Mouse (Mus musculus) common myeloid progenitor, adult 5-6 weeks (primary cell): ENCODE measurements around the gene Olfr1049. TPM values are rescaled to one million over a fixed set of nuclear protein-coding genes. Genes with fewer than 3 reads are reported as not detected.
"Not testable (repeated sequence)": the region's sequence is repeated elsewhere in the genome, so short reads cannot be mapped to it uniquely, and the experiment has no call there.

ENCODE experiments used
- ATAC-seq: replicated peaks from 2 replicates; pipeline ENCODE4 v1.8.0; 2016; ENCODE audit warnings: low read depth, mild to moderate bottlenecking, moderate TSS enrichment, inconsistent platforms; ENCODE audit not compliant: poor library complexity, severe bottlenecking
- total RNA-seq: library from RNA; stranded (forward); fragments of 200-1000, 187-1606 nt; gene quantifications from 2 replicates; pipeline ENCODE4 v1.2.3, GENCODE M21; 2017

The Olfr1049 gene
- total RNA-seq: not detected in 2 replicates

GRCm38 (mm10) chr2:86258228-86258627, at the start of gene Olfr1049:
Olfr1049 (minus strand) TSS chr2:86258328.
- not testable (repeated sequence) for ATAC-seq

DNA sequence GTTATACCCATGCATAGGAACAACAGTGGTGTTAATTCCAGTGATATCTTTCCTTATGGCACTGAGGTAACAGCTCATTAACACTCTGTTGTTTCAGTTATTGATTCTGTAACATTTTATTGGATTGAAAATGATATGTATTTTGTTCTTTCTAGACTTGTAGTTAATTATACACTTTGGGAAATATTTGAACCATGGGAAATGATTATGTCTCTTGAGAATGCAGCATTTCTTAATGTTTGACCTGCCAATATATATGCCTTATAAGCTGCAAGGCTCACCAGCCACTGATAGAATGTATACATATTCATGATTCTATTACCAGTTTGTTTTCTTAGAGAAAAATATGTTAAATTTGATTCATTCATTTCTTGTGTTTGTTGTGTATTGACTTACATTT, 34.0 kb upstream of the Olfr1049 start, which contains the start of gene Olfr1052:
Gene Olfr1052, plus strand, starts transcription at position 301 of the 400 bp plus-strand sequence.
- ATAC-seq: no peak

GRCm38 (mm10) chr2:86278988-86279387, 20.9 kb upstream of the Olfr1049 start, which contains the start of gene Olfr1051:
Olfr1051 (minus strand) TSS chr2:86279088.
- not testable (repeated sequence) for ATAC-seq

- ATAC-seq: no peak
Measured at GRCm38 (mm10) chr2:86240189-86240588, 17.9 kb downstream of the Olfr1049 start, which contains the start of gene Olfr1048. Olfr1048 (minus strand) TSS chr2:86240289.

- ATAC-seq: no peak
Measured at GRCm38 (mm10) chr2:86231301-86231700, 26.8 kb downstream of the Olfr1049 start, which contains the start of gene Olfr1047. Olfr1047 (minus strand) TSS chr2:86231401.

DNA sequence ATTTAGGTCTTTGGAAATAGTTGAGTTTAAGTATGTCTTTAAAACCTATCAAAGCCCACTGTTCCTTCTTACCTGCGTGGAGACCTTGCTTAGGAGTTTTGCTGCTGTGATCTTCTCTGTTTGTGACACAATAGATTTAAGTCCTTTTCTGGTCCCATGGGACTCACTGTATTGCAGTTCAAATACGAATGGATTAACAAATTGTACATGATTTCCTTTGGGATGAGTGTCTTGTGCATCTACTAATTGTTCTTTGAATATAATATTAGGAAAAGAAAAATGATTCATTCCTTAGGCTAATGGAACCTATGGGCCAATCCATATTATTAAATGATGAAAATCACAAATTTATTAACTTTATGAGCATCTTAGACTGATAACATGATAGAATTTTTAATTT, 38.9 kb downstream of the Olfr1049 start, which contains the start of gene Olfr1046:
Gene Olfr1046, minus strand, starts transcription at position 101 of the 400 bp plus-strand sequence.
- no peak for ATAC-seq

Other genes starting within 250 kb of the Olfr1049 start
- 0.18 TPM in 1 of 2 replicates, not detected in the other for gene Olfr1033, start 237.7 kb downstream of the Olfr1049 start, total RNA-seq
- not detected in 2 replicates for gene Olfr1034, start 212.5 kb downstream of the Olfr1049 start, total RNA-seq
- not detected in 2 replicates for gene Olfr1036, start 184.3 kb downstream of the Olfr1049 start, total RNA-seq
- not detected in 2 replicates for gene Olfr1037, start 170.9 kb downstream of the Olfr1049 start, total RNA-seq
- not detected in 2 replicates for gene Olfr1039, start 122.4 kb downstream of the Olfr1049 start, total RNA-seq
- not detected in 2 replicates for gene Olfr1040, start 111.6 kb downstream of the Olfr1049 start, total RNA-seq
- not detected in 2 replicates for gene Olfr1042, start 96.5 kb downstream of the Olfr1049 start, total RNA-seq
- not detected in 2 replicates for gene Olfr1043, start 90.8 kb downstream of the Olfr1049 start, total RNA-seq
- gene Olfr1044, start 80.5 kb downstream of the Olfr1049 start, total RNA-seq: not detected in 2 replicates
- not detected in 2 replicates for gene Olfr52, start 72.6 kb downstream of the Olfr1049 start, total RNA-seq
- not detected in 2 replicates for gene Olfr1045, start 55.3 kb downstream of the Olfr1049 start, total RNA-seq
- gene Olfr1046, start 39.0 kb downstream of the Olfr1049 start, total RNA-seq: not detected in 2 replicates
- gene Olfr1047, start 26.9 kb downstream of the Olfr1049 start, total RNA-seq: not detected in 2 replicates
- not detected in 2 replicates for gene Olfr1048, start 18.0 kb downstream of the Olfr1049 start, total RNA-seq
- gene Olfr1051, start 20.8 kb upstream of the Olfr1049 start, total RNA-seq: not detected in 2 replicates
- gene Olfr1052, start 34.1 kb upstream of the Olfr1049 start, total RNA-seq: not detected in 2 replicates
- not detected in 2 replicates for gene Olfr1053, start 57.0 kb upstream of the Olfr1049 start, total RNA-seq
- not detected in 2 replicates for gene Olfr1054, start 77.1 kb upstream of the Olfr1049 start, total RNA-seq
- gene Olfr1055, start 92.0 kb upstream of the Olfr1049 start, total RNA-seq: not detected in 2 replicates
- gene Olfr1056, start 104.1 kb upstream of the Olfr1049 start, total RNA-seq: not detected in 2 replicates
- gene Olfr1057, start 120.1 kb upstream of the Olfr1049 start, total RNA-seq: not detected in 2 replicates
- not detected in 2 replicates for gene Olfr1058, start 130.2 kb upstream of the Olfr1049 start, total RNA-seq
- gene Olfr1061, start 155.7 kb upstream of the Olfr1049 start, total RNA-seq: not detected in 2 replicates
- not detected in 2 replicates for gene Olfr1062, start 168.4 kb upstream of the Olfr1049 start, total RNA-seq
- not detected in 2 replicates for gene Olfr1065, start 192.3 kb upstream of the Olfr1049 start, total RNA-seq
- gene Olfr1066, start 197.9 kb upstream of the Olfr1049 start, total RNA-seq: not detected in 2 replicates
- gene Olfr228, start 229.1 kb upstream of the Olfr1049 start, total RNA-seq: not detected in 2 replicates